In genomic region chr12:12323616-12324223, GRCm38 (mm10) we compare ENCODE assay signal across 8 mouse cellular contexts.
DNase-seq lines count a peak whose midpoint lies in the region; ATAC-seq lines count a peak whose summit lies in the region.

No protein-coding gene starts in this region.

- no peaks in the 10 kb centered on the region for H3K4me1 ChIP-seq in intestine, embryonic 15.5 days (replicated peaks)

- peak overlapping the region; percentile 29; the same call in 1 of the 2 replicates for H3K9ac ChIP-seq in intestine, embryonic 15.5 days

- H3K36me3 ChIP-seq in intestine, embryonic 15.5 days = no peaks in the 10 kb centered on the region

- H3K27me3 ChIP-seq in intestine, embryonic 15.5 days (replicated peaks) = no peaks in the 10 kb centered on the region

- H3K9me3 ChIP-seq in intestine, embryonic 15.5 days = no peaks in the 10 kb centered on the region

- intact Hi-C loops in left cerebral cortex, postnatal 14 days (cut with DNase I) = loop anchor here (1.0 to 5.0 kb wide), 3 partner anchors 73 to 894 kb away; no protein-coding TSS in a partner anchor

- H3K4me2 ChIP-seq in intestine, embryonic 15.5 days (replicated peaks) = peak overlapping the region; percentile 75

- 10% methylated on average over 18 of the region's 18 CpGs for WGBS in intestine, embryonic 15.5 days

- peak overlapping the region; percentile 26 for H3K4me3 ChIP-seq in intestine, embryonic 15.5 days (replicated peaks)

- DNase-seq in adrenal gland, adult 2 months = peak; percentile 88
- DNase-seq in embryo, embryonic 11.5 days (ENCODE audit: low read depth, low spot score) = peak; percentile 75
- peak; percentile 77 to 84 for DNase-seq in gastrocnemius, postnatal 4 days (ENCODE audit: low spot score in 2 of 2)
- peak; percentile 91 to 94 for DNase-seq in left cerebral cortex, postnatal 14 days (ENCODE audit: low spot score in 2 of 2)
- DNase-seq in mesoderm, embryonic 11.5 days (ENCODE audit: low read depth, low spot score) = peak; percentile 86
- DNase-seq in right cerebral cortex, postnatal 36 days (ENCODE audit: low spot score in 2 of 2) = peak; percentile 84 to 86
- DNase-seq in yolk sac, embryonic 10.5 days (ENCODE audit: low spot score) = peak; percentile 71

- peak; percentile 91 for ATAC-seq in intestine, embryonic 15.5 days

- H3K27ac ChIP-seq in intestine, embryonic 15.5 days = peak overlapping the region; percentile 41; the same call in 1 of the 2 replicates

Comparison
In these comparisons a context has a peak if more than half of its experiments do, and no peak if none do; other contexts are left out.
1. Peak in every context shown above with its lines: DNase-seq, ATAC-seq, H3K4me3 ChIP-seq and H3K27ac ChIP-seq.